Mouse (Mus musculus): ENCODE data around the gene Dact2.

- no peak for TF ChIP-seq CTCF (IDR thresholded peaks at IDR 0.05; ENCODE audit: low read depth)
- TF ChIP-seq EP300 (IDR thresholded peaks at IDR 0.05; ENCODE audit: low read depth) = no peak
Observed at GRCm38 (mm10) chr17:14166746-14167432, 37.2 kb downstream of the Dact2 start.
